10 mouse cellular contexts compared by ENCODE assay signal in the genomic region with DNA sequence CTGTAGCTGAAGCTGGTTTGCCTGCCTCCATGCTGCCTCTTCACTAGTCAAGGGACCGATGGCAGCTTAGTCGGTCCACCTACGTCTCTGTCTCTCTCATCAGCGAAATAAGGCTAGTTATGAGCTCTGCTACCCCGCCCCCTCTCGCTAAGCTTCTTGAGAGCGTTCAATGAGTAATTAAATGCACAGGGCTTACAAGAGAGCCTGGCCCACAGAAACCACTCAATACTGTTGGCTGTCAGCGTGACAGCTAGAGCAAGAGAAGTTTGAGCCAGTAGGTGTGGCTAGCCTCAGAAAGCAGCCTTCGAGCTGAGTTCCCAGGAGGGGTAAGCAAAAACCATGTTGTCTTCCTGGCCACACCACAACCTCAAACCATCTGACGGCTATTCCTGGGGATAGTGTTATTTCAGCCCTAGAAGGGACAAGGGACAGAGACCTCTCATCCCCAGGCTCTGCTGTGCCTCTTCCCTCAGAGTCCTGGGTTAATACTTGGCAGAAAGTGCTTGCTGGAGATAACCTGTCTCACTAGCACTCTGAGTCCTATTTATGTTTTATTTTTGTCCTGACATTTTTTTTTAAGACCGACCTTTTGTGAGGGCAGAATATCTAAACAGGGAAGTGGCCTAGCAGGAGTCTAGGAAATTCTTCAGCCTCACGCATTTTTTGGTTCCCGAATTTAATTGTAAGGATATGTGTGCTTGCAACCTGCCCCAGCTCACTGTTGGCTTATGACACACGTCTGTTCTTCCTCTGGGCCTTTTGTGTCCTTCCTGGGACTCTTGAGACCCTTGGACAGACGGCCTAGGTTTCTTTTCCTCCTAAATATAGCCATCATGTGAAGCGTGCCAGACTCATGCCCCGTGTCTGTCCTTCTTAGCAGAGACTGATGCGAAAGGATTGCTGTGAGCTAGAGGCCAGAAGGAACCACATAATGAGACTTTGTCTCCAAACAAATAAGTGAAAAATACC.
A peak's percentile ranks its signal among the peaks of the same experiment; 100 is the strongest.
DNase-seq lines count a peak whose midpoint lies in the region; ATAC-seq lines count a peak whose summit lies in the region.
"Had no signal": no experiment of that assay in that cellular context is flagged by ENCODE, and none has a peak within 500 bp of the region (broad histone marks: within the 10 kb centered on the region; RNA-seq: fewer than 3 reads in every experiment).

No protein-coding gene starts in this region.

- 60% methylated on average over 18 of the region's 18 CpGs for WGBS in hindbrain, embryonic 12.5 days
- WGBS in hindbrain, embryonic 11.5 days = 65% methylated on average over 18 of the region's 18 CpGs
- WGBS in intestine, embryonic 16.5 days = 69% methylated on average over 18 of the region's 18 CpGs

- no peaks in the 10 kb centered on the region for H3K9me3 ChIP-seq in hindbrain, embryonic 12.5 days (replicated peaks)
- H3K9me3 ChIP-seq in hindbrain, embryonic 11.5 days (ENCODE audit: control insufficient read depth, low read length) = no peaks in the 10 kb centered on the region
- H3K9me3 ChIP-seq in intestine, embryonic 16.5 days (ENCODE audit: control insufficient read depth, low read length) = no peaks in the 10 kb centered on the region

- no peak; the same call in 1 of the 2 replicates for ATAC-seq in hindbrain, embryonic 12.5 days (ENCODE audit: low FRiP score)
- ATAC-seq in hindbrain, embryonic 11.5 days (ENCODE audit: low FRiP score) = no peak
- no peak for ATAC-seq in intestine, embryonic 16.5 days
- ATAC-seq in megakaryocyte, adult 5-6 weeks (ENCODE audit: poor library complexity, severe bottlenecking) = no peak

- H3K4me2 ChIP-seq in hindbrain, embryonic 12.5 days (replicated peaks) = no peak overlapping the region
- no peak overlapping the region for H3K4me2 ChIP-seq in hindbrain, embryonic 11.5 days (replicated peaks; ENCODE audit: low read depth, low read length)
- H3K4me2 ChIP-seq in intestine, embryonic 16.5 days (ENCODE audit: low read depth, low read length) = no peak overlapping the region

- DNase-seq in hindbrain, embryonic 11.5 days (ENCODE audit: low spot score) = no peak
- peak; percentile 16 to 22 for DNase-seq in frontal cortex, postnatal 14 days (ENCODE audit: low spot score in 2 of 2)
- DNase-seq in left cerebral cortex, adult 9 months (ENCODE audit: low spot score in 2 of 2) = peak; percentile 18 to 48
- DNase-seq in right cerebral cortex, adult 2 months (ENCODE audit: low spot score in 2 of 2) = peak; percentile 67 to 73
- DNase-seq in spleen, postnatal 10 days (ENCODE audit: low spot score in 2 of 2) = no peak

- no peak overlapping the region for H3K9ac ChIP-seq in hindbrain, embryonic 12.5 days
- H3K9ac ChIP-seq in hindbrain, embryonic 11.5 days (ENCODE audit: low read depth, low read length) = no peak overlapping the region
- no peak overlapping the region for H3K9ac ChIP-seq in intestine, embryonic 16.5 days (ENCODE audit: low read depth, low read length)

- no peaks in the 10 kb centered on the region for H3K36me3 ChIP-seq in hindbrain, embryonic 12.5 days
- no peaks in the 10 kb centered on the region for H3K36me3 ChIP-seq in hindbrain, embryonic 11.5 days (ENCODE audit: control insufficient read depth, insufficient read depth, low read length)
- H3K36me3 ChIP-seq in intestine, embryonic 16.5 days (ENCODE audit: control insufficient read depth, insufficient read depth, low read length) = no peaks in the 10 kb centered on the region

- 0 out of 2 replicates have a peak overlapping the region, but pooled peaks have one; percentile 30 for H3K27ac ChIP-seq in hindbrain, embryonic 12.5 days
- H3K27ac ChIP-seq in hindbrain, embryonic 11.5 days (ENCODE audit: low read depth, low read length) = no peak overlapping the region
- no peak overlapping the region for H3K27ac ChIP-seq in intestine, embryonic 16.5 days (ENCODE audit: low read length)
- H3K27ac ChIP-seq: macrophage had no signal

- peaks cover 13% of the 10 kb centered on the region for H3K4me1 ChIP-seq in hindbrain, embryonic 12.5 days
- H3K4me1 ChIP-seq in hindbrain, embryonic 11.5 days (replicated peaks; ENCODE audit: control insufficient read depth, insufficient read depth, low read length) = 0 out of 2 replicates have a peak, but pooled peaks cover 4% of the 10 kb centered on the region
- H3K4me1 ChIP-seq in intestine, embryonic 16.5 days (ENCODE audit: control insufficient read depth, insufficient read depth, low read length) = no peaks in the 10 kb centered on the region

- no peak overlapping the region for H3K4me3 ChIP-seq in hindbrain, embryonic 12.5 days
- no peak overlapping the region for H3K4me3 ChIP-seq in hindbrain, embryonic 11.5 days (ENCODE audit: low read depth, low read length)
- no peak overlapping the region for H3K4me3 ChIP-seq in intestine, embryonic 16.5 days (ENCODE audit: low read length)

- H3K27me3 ChIP-seq in hindbrain, embryonic 12.5 days = no peaks in the 10 kb centered on the region
- H3K27me3 ChIP-seq in hindbrain, embryonic 11.5 days (ENCODE audit: control insufficient read depth, insufficient read depth, low read length) = no peaks in the 10 kb centered on the region
- H3K27me3 ChIP-seq in intestine, embryonic 16.5 days (replicated peaks; ENCODE audit: control insufficient read depth, insufficient read depth, low read length) = no peaks in the 10 kb centered on the region
- H3K27me3 ChIP-seq: CH12.LX had no signal

Comparison
In these comparisons a context has a peak if more than half of its experiments do, and no peak if none do; other contexts are left out.
1. DNase-seq: peak in frontal cortex, postnatal 14 days (2 of 2), left cerebral cortex, adult 9 months (2 of 2) and right cerebral cortex, adult 2 months (2 of 2); none in hindbrain, embryonic 11.5 days (single experiment) and spleen, postnatal 10 days (0 of 2).